Mouse (Mus musculus): Measurements from ENCODE around the gene Tex19.2. TPM values are rescaled to one million over a fixed set of nuclear protein-coding genes. Genes with fewer than 3 reads are reported as not detected.

Gene Tex19.2
- polyA plus RNA-seq, 1 experiment: not detected

- Histone ChIP-seq H3K9ac (ENCODE audit: low read depth, poor library complexity, severe bottlenecking) (no peak overlapping the region), H3K4me3 (ENCODE audit: low read depth, low read length) (no peak overlapping the region), H3K9me3 (replicated peaks; ENCODE audit: control insufficient read depth, insufficient read depth, low read length, poor library complexity, severe bottlenecking) (no peaks in the 10 kb centered on the region), H3K36me3 (ENCODE audit: control insufficient read depth, insufficient read depth, low read length, poor library complexity, severe bottlenecking) (no peaks in the 10 kb centered on the region), H3K4me1 (ENCODE audit: control insufficient read depth, insufficient read depth, low read length) (no peaks in the 10 kb centered on the region), H3K27ac (ENCODE audit: insufficient read depth, low read length) (no peak overlapping the region), H3K27me3 (ENCODE audit: control insufficient read depth, insufficient read depth, low read length, poor library complexity, severe bottlenecking) (no peaks in the 10 kb centered on the region)
- TF ChIP-seq POLR2A (IDR thresholded peaks at IDR 0.05; ENCODE audit: insufficient read depth, low read length): no peak
- TF ChIP-seq EP300 (IDR thresholded peaks at IDR 0.05; ENCODE audit: insufficient read depth, low read depth, low read length): no peak
- TF ChIP-seq CTCF (IDR thresholded peaks at IDR 0.05; ENCODE audit: low read depth, low read length): no peak
These were observed 2.7 kb upstream of the Tex19.2 start for GRCm38 (mm10) chr11:121121151-121121550.

DNA sequence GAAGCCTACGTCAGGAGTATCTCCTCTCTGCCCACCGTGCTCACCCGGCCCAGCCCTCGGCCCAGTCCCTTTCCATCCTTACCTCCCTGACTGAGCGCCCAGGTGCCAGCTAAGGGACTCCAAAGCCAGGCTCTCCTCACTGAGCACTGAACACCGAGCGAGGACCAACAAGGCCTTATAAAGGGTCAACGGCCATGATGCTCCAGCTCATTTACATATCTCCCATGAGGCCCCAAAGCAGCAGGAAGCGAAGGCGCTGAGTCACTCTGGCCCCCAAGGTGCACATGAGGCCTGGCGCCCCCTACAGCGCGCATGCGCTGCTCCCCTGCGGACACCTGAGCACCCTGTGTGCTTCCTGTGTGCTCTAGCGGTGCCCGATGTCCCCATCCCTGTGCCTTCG, 371 bp downstream of the Tex19.2 start:
- Histone ChIP-seq H3K4me1 (ENCODE audit: control insufficient read depth, insufficient read depth, low read length) (no peaks in the 10 kb centered on the region), H3K9me3 (replicated peaks; ENCODE audit: control insufficient read depth, insufficient read depth, low read length, poor library complexity, severe bottlenecking) (no peaks in the 10 kb centered on the region), H3K4me3 (ENCODE audit: low read depth, low read length) (no peak overlapping the region), H3K27ac (ENCODE audit: insufficient read depth, low read length) (no peak overlapping the region), H3K9ac (ENCODE audit: low read depth, poor library complexity, severe bottlenecking) (no peak overlapping the region), H3K27me3 (ENCODE audit: control insufficient read depth, insufficient read depth, low read length, poor library complexity, severe bottlenecking) (no peaks in the 10 kb centered on the region), H3K36me3 (ENCODE audit: control insufficient read depth, insufficient read depth, low read length, poor library complexity, severe bottlenecking) (no peaks in the 10 kb centered on the region)
- peak; percentile 37 for TF ChIP-seq CTCF (IDR thresholded peaks at IDR 0.05; ENCODE audit: low read depth, low read length)
- TF ChIP-seq POLR2A (IDR thresholded peaks at IDR 0.05; ENCODE audit: insufficient read depth, low read length): no peak
- 0 out of 2 replicates have a peak, but pooled peaks have one; percentile 20 for TF ChIP-seq EP300 (IDR thresholded peaks at IDR 0.05; ENCODE audit: insufficient read depth, low read depth, low read length)

GRCm38 (mm10) chr11:121112091-121112775, 6.2 kb downstream of the Tex19.2 start:
- Histone ChIP-seq H3K36me3 (ENCODE audit: control insufficient read depth, insufficient read depth, low read length, poor library complexity, severe bottlenecking) (no peaks in the 10 kb centered on the region), H3K9me3 (replicated peaks; ENCODE audit: control insufficient read depth, insufficient read depth, low read length, poor library complexity, severe bottlenecking) (no peaks in the 10 kb centered on the region), H3K27me3 (ENCODE audit: control insufficient read depth, insufficient read depth, low read length, poor library complexity, severe bottlenecking) (no peaks in the 10 kb centered on the region), H3K4me1 (ENCODE audit: control insufficient read depth, insufficient read depth, low read length) (no peaks in the 10 kb centered on the region), H3K9ac (ENCODE audit: low read depth, poor library complexity, severe bottlenecking) (no peak overlapping the region), H3K27ac (ENCODE audit: insufficient read depth, low read length) (no peak overlapping the region), H3K4me3 (ENCODE audit: low read depth, low read length) (no peak overlapping the region)
- no peak for TF ChIP-seq POLR2A (IDR thresholded peaks at IDR 0.05; ENCODE audit: insufficient read depth, low read length)
- no peak for TF ChIP-seq CTCF (IDR thresholded peaks at IDR 0.05; ENCODE audit: low read depth, low read length)
- no peak for TF ChIP-seq EP300 (IDR thresholded peaks at IDR 0.05; ENCODE audit: insufficient read depth, low read depth, low read length)

DNA sequence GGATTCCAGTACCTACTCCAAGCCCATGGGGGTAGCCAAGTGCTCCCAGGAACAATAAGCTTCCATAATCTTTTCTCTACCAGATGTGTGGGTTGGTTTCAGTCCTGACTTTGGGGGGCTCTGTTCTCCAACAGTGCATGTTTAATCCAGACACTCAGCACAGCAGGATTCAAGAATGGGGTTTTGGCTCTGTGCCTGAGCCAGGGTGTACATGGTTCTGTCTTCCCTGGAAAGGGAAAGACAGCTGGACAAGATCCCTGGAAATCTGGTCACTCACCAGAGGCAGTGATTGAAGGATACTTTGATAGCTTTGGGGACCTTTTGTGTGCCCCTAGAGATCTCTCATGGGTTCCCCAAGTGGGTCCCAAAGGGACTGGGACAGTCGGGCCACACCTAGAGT, 6.9 kb downstream of the Tex19.2 start:
- H3K9ac ChIP-seq (ENCODE audit: low read depth, poor library complexity, severe bottlenecking): no peak overlapping the region
- H3K36me3 ChIP-seq (ENCODE audit: control insufficient read depth, insufficient read depth, low read length, poor library complexity, severe bottlenecking): no peaks in the 10 kb centered on the region

GRCm38 (mm10) chr11:121111051-121111450, 7.4 kb downstream of the Tex19.2 start:
- TF ChIP-seq POLR2A (IDR thresholded peaks at IDR 0.05; ENCODE audit: insufficient read depth, low read length): no peak
- no peak for TF ChIP-seq CTCF (IDR thresholded peaks at IDR 0.05; ENCODE audit: low read depth, low read length)
- TF ChIP-seq EP300 (IDR thresholded peaks at IDR 0.05; ENCODE audit: insufficient read depth, low read depth, low read length): no peak
- H3K4me1 ChIP-seq (ENCODE audit: control insufficient read depth, insufficient read depth, low read length): no peaks in the 10 kb centered on the region
- no peak overlapping the region for H3K4me3 ChIP-seq (ENCODE audit: low read depth, low read length)
- H3K9ac ChIP-seq (ENCODE audit: low read depth, poor library complexity, severe bottlenecking): no peak overlapping the region
- no peaks in the 10 kb centered on the region for H3K27me3 ChIP-seq (ENCODE audit: control insufficient read depth, insufficient read depth, low read length, poor library complexity, severe bottlenecking)
- no peak overlapping the region for H3K27ac ChIP-seq (ENCODE audit: insufficient read depth, low read length)
- no peaks in the 10 kb centered on the region for H3K36me3 ChIP-seq (ENCODE audit: control insufficient read depth, insufficient read depth, low read length, poor library complexity, severe bottlenecking)
- H3K9me3 ChIP-seq (replicated peaks; ENCODE audit: control insufficient read depth, insufficient read depth, low read length, poor library complexity, severe bottlenecking): no peaks in the 10 kb centered on the region

More for the DNA sequence above, 6.9 kb downstream of the Tex19.2 start:
- Histone ChIP-seq H3K9me3 (replicated peaks; ENCODE audit: control insufficient read depth, insufficient read depth, low read length, poor library complexity, severe bottlenecking) (no peaks in the 10 kb centered on the region), H3K4me1 (ENCODE audit: control insufficient read depth, insufficient read depth, low read length) (no peaks in the 10 kb centered on the region), H3K27ac (ENCODE audit: insufficient read depth, low read length) (no peak overlapping the region), H3K4me3 (ENCODE audit: low read depth, low read length) (no peak overlapping the region), H3K27me3 (ENCODE audit: control insufficient read depth, insufficient read depth, low read length, poor library complexity, severe bottlenecking) (no peaks in the 10 kb centered on the region)
- TF ChIP-seq POLR2A (IDR thresholded peaks at IDR 0.05; ENCODE audit: insufficient read depth, low read length) (no peak), CTCF (IDR thresholded peaks at IDR 0.05; ENCODE audit: low read depth, low read length) (no peak), EP300 (IDR thresholded peaks at IDR 0.05; ENCODE audit: insufficient read depth, low read depth, low read length) (no peak)

DNA sequence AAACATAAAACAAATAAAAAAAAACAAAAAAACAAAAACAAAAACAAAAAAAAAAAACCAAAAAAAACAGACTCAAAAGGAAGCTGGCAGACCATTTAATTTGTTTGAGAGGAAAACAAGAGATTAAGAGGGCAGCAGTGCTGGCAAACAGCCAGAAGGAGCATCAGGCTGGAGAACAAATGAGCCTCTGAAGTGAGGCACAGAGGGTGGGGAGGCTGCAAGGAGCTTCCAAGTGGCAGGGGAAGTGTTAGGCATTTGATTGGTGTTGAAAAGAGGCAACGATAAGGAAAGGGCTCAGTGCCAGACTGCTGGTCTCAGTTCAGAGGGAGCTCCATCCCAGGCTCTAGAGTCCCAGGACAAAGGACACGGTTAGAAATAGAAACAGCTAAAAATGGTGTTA, 8.5 kb downstream of the Tex19.2 start:
- Histone ChIP-seq H3K27ac (ENCODE audit: insufficient read depth, low read length) (no peak overlapping the region), H3K4me3 (ENCODE audit: low read depth, low read length) (no peak overlapping the region), H3K36me3 (ENCODE audit: control insufficient read depth, insufficient read depth, low read length, poor library complexity, severe bottlenecking) (no peaks in the 10 kb centered on the region), H3K27me3 (ENCODE audit: control insufficient read depth, insufficient read depth, low read length, poor library complexity, severe bottlenecking) (no peaks in the 10 kb centered on the region), H3K4me1 (ENCODE audit: control insufficient read depth, insufficient read depth, low read length) (no peaks in the 10 kb centered on the region), H3K9me3 (replicated peaks; ENCODE audit: control insufficient read depth, insufficient read depth, low read length, poor library complexity, severe bottlenecking) (no peaks in the 10 kb centered on the region), H3K9ac (ENCODE audit: low read depth, poor library complexity, severe bottlenecking) (no peak overlapping the region)
- TF ChIP-seq CTCF (IDR thresholded peaks at IDR 0.05; ENCODE audit: low read depth, low read length) (no peak), POLR2A (IDR thresholded peaks at IDR 0.05; ENCODE audit: insufficient read depth, low read length) (no peak), EP300 (IDR thresholded peaks at IDR 0.05; ENCODE audit: insufficient read depth, low read depth, low read length) (no peak)

Data from ES-Bruce4 (cell line).